Mouse (Mus musculus) cerebellum, adult 2 months (tissue): ENCODE measurements at regions not wholly inside any gene's neighbourhood (a gene's known extent, or its start where the extent isn't known, plus 50 kb on each side); places are given as distances from the start of the nearest gene placed in this dataset.

Experiments used
- DNase-seq, 2 experiments: peaks; one replicate each; pipeline ENCODE4 v3.0.0; 2021
- H3K27ac ChIP-seq: fragments of 200-500 bp; 2 replicates; pipeline ENCODE4 v1.5.1; 2012; ENCODE audit warnings: low read length, control low read depth, inconsistent platforms; ENCODE audit not compliant: insufficient read depth
- H3K27me3 ChIP-seq: fragments of 200-500 bp; 2 replicates; pipeline ENCODE4 v1.6.1; 2012; ENCODE audit warnings: inconsistent platforms, mild to moderate bottlenecking, low read length, moderate library complexity; ENCODE audit not compliant: control insufficient read depth, insufficient read depth
- H3K4me1 ChIP-seq: fragments of 200-500 bp; 2 replicates; pipeline ENCODE4 v1.6.1; 2011; ENCODE audit warnings: low read length; ENCODE audit not compliant: control insufficient read depth, insufficient read depth
- H3K4me3 ChIP-seq: fragments of 200-500 bp; replicated peaks from 2 replicates; pipeline ENCODE3; 2011; ENCODE audit warnings: mild to moderate bottlenecking, low read depth, low read length, control low read depth; ENCODE audit not compliant: insufficient read depth
- CTCF ChIP-seq: fragments of 200-500 bp; IDR thresholded peaks from 2 replicates; pipeline ENCODE4 v1.5.1; 2011; ENCODE audit warnings: low read depth, mild to moderate bottlenecking, control low read depth, low read length, moderate library complexity, borderline replicate concordance; ENCODE audit not compliant: insufficient read depth
- POLR2A ChIP-seq: fragments of 200-500 bp; IDR thresholded peaks from 2 replicates; pipeline ENCODE4 v1.6.1; 2011; ENCODE audit warnings: low read length, control low read depth, borderline replicate concordance; ENCODE audit not compliant: insufficient read depth
- WGBS: fragments of 180-500 bp; shearing (Covaris S2); methylation state at CpG from one replicate; pipeline ENCODE4 v1.1.7; 2018; 5-methylcytosine and 5-hydroxymethylcytosine counted together

DNA sequence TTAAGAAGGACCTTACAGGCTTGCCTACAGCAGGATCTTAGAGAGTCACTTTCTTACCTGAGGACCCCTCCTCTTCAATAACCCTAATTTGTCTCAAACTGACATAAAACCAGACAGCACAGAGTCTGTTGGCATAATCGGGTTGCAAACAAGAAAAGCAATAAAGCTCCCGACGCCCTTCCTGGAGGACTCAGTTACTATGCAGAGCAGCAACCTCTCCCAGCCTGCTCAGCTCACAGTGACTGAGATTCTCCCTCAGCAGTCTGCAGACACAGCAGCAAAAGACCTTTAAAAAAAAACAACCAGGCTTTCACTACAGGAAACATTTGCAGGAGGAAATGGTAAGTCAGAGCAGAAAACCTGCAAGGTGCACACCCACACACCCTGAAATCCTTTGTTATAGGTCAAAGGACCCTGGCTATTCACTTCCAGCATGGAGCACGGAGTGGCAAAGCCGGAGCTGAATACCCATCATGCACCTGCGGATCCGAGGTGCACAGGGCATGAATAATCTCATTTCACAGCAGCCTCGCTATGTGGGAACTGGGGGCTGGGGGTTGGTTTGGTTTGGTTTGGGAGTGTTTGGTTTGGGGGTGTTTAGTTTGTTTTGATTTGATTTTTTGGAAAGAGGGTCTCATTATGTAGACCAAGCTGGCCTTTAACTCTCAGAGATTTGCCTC is 97.6 kb downstream of the Tbx19 start:
- H3K4me3 ChIP-seq = no peak overlapping the region
- no peak for TF ChIP-seq POLR2A
- TF ChIP-seq CTCF = no peak
- H3K4me1 ChIP-seq = no peaks in the 10 kb centered on the region
- no peak for DNase-seq
- no peaks in the 10 kb centered on the region for H3K27me3 ChIP-seq
- no peak overlapping the region for H3K27ac ChIP-seq
- WGBS = 43% methylated on average over 8 of the region's 8 CpGs

DNA sequence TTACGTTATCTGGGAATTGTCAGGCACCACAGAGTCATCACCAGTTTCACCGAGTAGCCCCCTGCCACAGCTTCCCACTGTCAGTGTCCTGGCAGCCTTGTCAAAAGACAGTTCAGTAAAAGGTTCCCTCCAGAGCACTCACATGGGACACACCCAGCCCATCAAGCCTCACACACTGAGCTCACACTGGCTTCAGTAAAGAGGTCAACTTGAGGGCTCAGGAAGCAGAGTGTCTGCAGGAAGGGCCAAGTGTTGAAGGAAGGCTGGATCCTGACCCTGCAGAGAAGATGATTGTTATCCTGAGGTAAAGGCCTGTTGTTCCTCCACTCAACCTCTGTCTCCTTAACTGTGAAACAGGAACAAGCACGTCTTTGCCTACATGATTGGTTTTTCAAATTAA is 99.2 kb downstream of the Tbx19 start:
- WGBS = 77% methylated on average over 3 of the region's 3 CpGs
- no peaks in the 10 kb centered on the region for H3K4me1 ChIP-seq
- no peak overlapping the region for H3K27ac ChIP-seq
- no peak overlapping the region for H3K4me3 ChIP-seq
- no peaks in the 10 kb centered on the region for H3K27me3 ChIP-seq
- TF ChIP-seq CTCF (no peak), POLR2A (no peak)
- no peak for DNase-seq

DNA sequence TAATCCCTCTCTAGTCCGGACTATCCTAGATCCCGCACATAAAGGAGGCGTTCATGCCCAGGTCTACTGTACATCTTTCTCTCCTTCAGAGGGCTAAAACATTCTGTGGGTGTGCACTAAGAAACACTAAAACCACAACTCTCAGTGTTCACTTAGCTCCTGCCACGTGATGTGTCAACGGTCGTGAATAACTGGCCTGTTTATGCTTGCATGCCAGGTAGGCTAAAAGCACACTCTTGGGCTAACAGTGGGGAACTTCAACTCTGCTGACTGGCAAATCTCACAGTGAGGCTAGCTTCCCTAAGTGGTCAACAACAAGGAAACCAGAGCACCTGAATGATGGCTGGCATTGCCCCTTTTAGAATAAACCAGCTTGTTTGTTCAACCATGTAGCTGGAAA is 106.3 kb downstream of the Tbx19 start:
- Histone ChIP-seq H3K4me1 (no peaks in the 10 kb centered on the region), H3K27me3 (no peaks in the 10 kb centered on the region), H3K4me3 (no peak overlapping the region), H3K27ac (no peak overlapping the region)
- no peak for DNase-seq
- TF ChIP-seq CTCF (no peak), POLR2A (no peak)
- WGBS = 85% methylated on average over 6 of the region's 6 CpGs

DNA sequence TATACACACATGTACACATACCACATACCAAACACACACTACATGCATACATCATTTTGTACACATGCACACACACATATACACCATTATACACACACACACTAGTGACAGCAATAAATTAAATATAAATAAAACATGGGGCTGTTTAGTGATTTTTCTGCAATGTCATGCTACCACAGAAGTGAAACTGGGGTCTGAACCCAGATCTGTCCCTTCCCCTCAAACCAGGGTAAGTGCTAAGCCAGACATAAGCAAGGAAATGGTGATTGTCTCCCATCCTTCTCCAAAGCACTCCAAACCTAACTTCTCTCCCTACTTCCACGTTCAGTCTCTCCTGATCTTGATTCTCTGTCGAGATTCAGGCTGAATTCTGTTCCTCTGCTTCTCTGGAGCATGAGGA is 109.3 kb downstream of the Tbx19 start:
- Histone ChIP-seq H3K4me3 (no peak overlapping the region), H3K4me1 (peaks cover 4% of the 10 kb centered on the region), H3K27ac (no peak overlapping the region), H3K27me3 (no peaks in the 10 kb centered on the region)
- WGBS = 53% methylated on average over 2 of the region's 2 CpGs
- DNase-seq = no peak
- no peak for TF ChIP-seq CTCF
- TF ChIP-seq POLR2A = no peak

DNA sequence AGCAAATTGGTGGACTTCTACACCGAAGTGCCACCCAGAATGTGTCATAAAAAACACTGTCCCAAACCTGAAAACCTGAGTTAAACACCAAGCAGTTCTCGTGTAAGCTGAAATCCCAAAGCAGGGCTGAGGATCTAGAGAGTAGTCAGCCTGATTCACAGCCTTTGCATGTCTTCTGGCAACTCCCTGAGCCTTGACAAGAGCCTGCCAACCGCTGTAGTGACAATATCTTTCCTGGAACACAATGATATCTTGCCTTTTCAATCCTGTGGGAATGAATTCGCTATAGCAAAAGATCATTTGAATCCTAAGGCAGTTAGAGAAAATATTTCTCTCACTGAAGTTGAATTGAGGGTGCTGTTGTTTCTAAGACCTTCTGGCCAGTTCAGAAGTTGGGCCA is 110.4 kb downstream of the Tbx19 start:
- no peak for TF ChIP-seq CTCF
- no peak for TF ChIP-seq POLR2A
- Histone ChIP-seq H3K4me3 (no peak overlapping the region), H3K4me1 (peaks cover 4% of the 10 kb centered on the region), H3K27me3 (no peaks in the 10 kb centered on the region), H3K27ac (no peak overlapping the region)
- no peak for DNase-seq
- 76% methylated on average over 4 of the region's 4 CpGs for WGBS

DNA sequence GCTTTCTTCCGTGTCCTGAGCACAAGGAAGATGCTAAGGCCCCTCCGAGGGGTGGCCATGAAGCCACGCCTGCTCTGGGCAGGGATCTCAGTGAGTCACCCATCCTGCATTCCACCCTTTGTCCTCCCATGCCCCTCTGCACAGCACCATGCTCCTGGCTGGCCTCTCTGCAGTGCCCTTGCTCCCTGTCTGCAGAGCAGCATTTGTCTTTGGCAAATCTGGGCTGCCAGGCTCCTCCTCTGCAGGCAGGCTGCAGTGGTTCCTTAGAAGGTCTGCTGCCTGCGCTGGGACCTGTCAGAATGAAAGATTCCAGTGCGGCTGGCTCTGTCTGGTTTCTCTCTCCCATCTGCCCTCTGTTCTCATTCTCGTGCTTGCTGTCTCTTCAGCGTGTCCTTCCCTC is 111.3 kb upstream of the Xcl1 start:
- 22% methylated on average over 7 of the region's 7 CpGs for WGBS
- Histone ChIP-seq H3K27ac (peak overlapping the region; percentile 4; the same call in 1 of the 2 replicates), H3K4me1 (peaks cover 4% of the 10 kb centered on the region), H3K4me3 (no peak overlapping the region), H3K27me3 (no peaks in the 10 kb centered on the region)
- no peak for TF ChIP-seq CTCF
- TF ChIP-seq POLR2A = no peak
- DNase-seq = peak; percentile 43 to 48

DNA sequence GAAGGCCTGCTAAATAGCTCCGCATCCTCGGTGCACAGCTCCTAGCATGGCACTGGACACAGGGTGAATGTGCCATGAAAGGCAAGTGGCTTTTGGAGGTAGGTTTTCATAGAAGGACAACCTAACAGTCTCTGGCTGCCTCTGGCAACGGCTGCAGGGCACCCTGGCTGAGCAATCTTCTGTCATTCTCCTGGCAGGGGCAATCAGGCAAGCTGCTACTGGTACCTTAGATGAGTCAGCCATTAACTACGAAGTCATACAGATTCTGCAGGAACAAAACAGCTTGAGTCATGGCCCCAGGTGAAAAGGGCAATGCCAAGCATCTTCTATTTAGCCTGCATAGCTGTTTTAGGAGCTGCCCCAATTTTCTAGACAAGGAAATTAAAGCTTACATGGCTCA is 110.7 kb upstream of the Xcl1 start:
- peak; percentile 53 to 77 for DNase-seq
- Histone ChIP-seq H3K4me3 (no peak overlapping the region), H3K27ac (no peak overlapping the region), H3K27me3 (no peaks in the 10 kb centered on the region), H3K4me1 (peaks cover 4% of the 10 kb centered on the region)
- TF ChIP-seq CTCF (no peak), POLR2A (no peak)
- WGBS = 46% methylated on average over 4 of the region's 4 CpGs

DNA sequence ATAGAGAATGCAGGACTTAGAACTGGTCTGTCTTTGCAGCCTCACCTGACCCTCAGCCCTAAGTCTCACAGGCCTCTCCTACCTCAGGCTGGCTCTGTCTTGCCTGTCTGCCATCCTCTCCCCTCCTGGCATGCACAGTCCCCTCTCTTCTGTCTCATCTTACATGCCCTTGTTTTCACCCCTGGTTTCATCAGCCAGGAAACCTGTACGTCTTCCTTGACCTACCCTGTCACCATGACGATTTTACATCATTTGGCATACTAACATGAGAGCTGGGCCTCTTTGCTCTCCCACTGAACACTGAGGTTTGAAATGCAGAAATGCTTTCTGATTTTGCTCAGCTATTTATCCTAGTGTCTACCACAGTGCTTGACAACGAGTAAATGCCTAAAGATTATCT is 108.0 kb upstream of the Xcl1 start:
- TF ChIP-seq POLR2A = no peak
- no peak for TF ChIP-seq CTCF

More for the DNA sequence above, 108.0 kb upstream of the Xcl1 start:
- Histone ChIP-seq H3K4me3 (no peak overlapping the region), H3K27me3 (no peaks in the 10 kb centered on the region), H3K27ac (no peak overlapping the region), H3K4me1 (peaks cover 4% of the 10 kb centered on the region)
- 64% methylated on average over 3 of the region's 3 CpGs for WGBS
- no peak for DNase-seq
